Mouse (Mus musculus): ENCODE results near the gene Etv5. TPM values are rescaled to one million over a fixed set of nuclear protein-coding genes. Genes with fewer than 3 reads are reported as not detected.

Etv5 gene
- total and polyA plus RNA-seq, 3 experiments, result 15.6 to 84.7 (median 18.0) TPM

- Histone ChIP-seq H3K4me3 (ENCODE audit: low read depth, low read length) (no peak overlapping the region), H3K9me3 (replicated peaks) (no peaks in the 10 kb centered on the region), H3K36me3 (replicated peaks) (no peaks in the 10 kb centered on the region), H3K27me3 (ENCODE audit: insufficient read depth, low read length) (peaks cover 25% of the 10 kb centered on the region), H3K4me1 (ENCODE audit: insufficient read depth, low read depth, low read length) (peaks cover 15% of the 10 kb centered on the region)
- ATAC-seq (ENCODE audit: extremely low read depth, insufficient number of reproducible peaks, low FRiP score, poor library complexity, severe bottlenecking), result no peak
- TF ChIP-seq GATA2 (IDR thresholded peaks at IDR 0.05; ENCODE audit: borderline replicate concordance, low read depth, low read length) (no peak), CTCF (IDR thresholded peaks at IDR 0.05; ENCODE audit: low read depth, low read length) (no peak), TAL1 (conservative IDR thresholded peaks at IDR 0.05; ENCODE audit: low read depth, low read length) (no peak), POLR2AphosphoS5 (IDR thresholded peaks at IDR 0.05; ENCODE audit: insufficient replicate concordance, low read depth, low read length) (no peak), GATA1 (IDR thresholded peaks at IDR 0.05; ENCODE audit: borderline replicate concordance, low read length) (no peak)
- no peak for DNase-seq (ENCODE audit: low spot score)
Observed at GRCm38 (mm10) chr16:22444786-22445185, 5.3 kb upstream of the Etv5 start.

- no peak for TF ChIP-seq GATA2 (IDR thresholded peaks at IDR 0.05; ENCODE audit: borderline replicate concordance, low read depth, low read length)
- no peak for TF ChIP-seq GATA1 (IDR thresholded peaks at IDR 0.05; ENCODE audit: borderline replicate concordance, low read length)
- TF ChIP-seq POLR2AphosphoS5 (IDR thresholded peaks at IDR 0.05; ENCODE audit: insufficient replicate concordance, low read depth, low read length), result no peak
- no peak for TF ChIP-seq CTCF (IDR thresholded peaks at IDR 0.05; ENCODE audit: low read depth, low read length)
- TF ChIP-seq TAL1 (conservative IDR thresholded peaks at IDR 0.05; ENCODE audit: low read depth, low read length), result no peak
- Histone ChIP-seq H3K36me3 (replicated peaks) (no peaks in the 10 kb centered on the region), H3K4me3 (ENCODE audit: low read depth, low read length) (no peak overlapping the region), H3K4me1 (ENCODE audit: insufficient read depth, low read depth, low read length) (peaks cover 24% of the 10 kb centered on the region), H3K9me3 (replicated peaks) (no peaks in the 10 kb centered on the region), H3K27me3 (ENCODE audit: insufficient read depth, low read length) (peaks cover 5% of the 10 kb centered on the region)
- no peak for ATAC-seq (ENCODE audit: extremely low read depth, insufficient number of reproducible peaks, low FRiP score, poor library complexity, severe bottlenecking)
- no peak for DNase-seq (ENCODE audit: low spot score)
Observed at GRCm38 (mm10) chr16:22442202-22442601, 2.7 kb upstream of the Etv5 start.

GRCm38 (mm10) chr16:22441317-22441716, 1.8 kb upstream of the Etv5 start:
- no peaks in the 10 kb centered on the region for H3K9me3 ChIP-seq (replicated peaks)
- H3K4me1 ChIP-seq (ENCODE audit: insufficient read depth, low read depth, low read length), result peaks cover 26% of the 10 kb centered on the region
- no peak overlapping the region for H3K4me3 ChIP-seq (ENCODE audit: low read depth, low read length)
- TF ChIP-seq GATA2 (IDR thresholded peaks at IDR 0.05; ENCODE audit: borderline replicate concordance, low read depth, low read length) (no peak), GATA1 (IDR thresholded peaks at IDR 0.05; ENCODE audit: borderline replicate concordance, low read length) (no peak), TAL1 (conservative IDR thresholded peaks at IDR 0.05; ENCODE audit: low read depth, low read length) (no peak), CTCF (IDR thresholded peaks at IDR 0.05; ENCODE audit: low read depth, low read length) (no peak), POLR2AphosphoS5 (IDR thresholded peaks at IDR 0.05; ENCODE audit: insufficient replicate concordance, low read depth, low read length) (no peak)
- peaks cover 4% of the 10 kb centered on the region; the same call in 1 of the 2 replicates for H3K27me3 ChIP-seq (ENCODE audit: insufficient read depth, low read length)
- ATAC-seq (ENCODE audit: extremely low read depth, insufficient number of reproducible peaks, low FRiP score, poor library complexity, severe bottlenecking) (no peak), DNase-seq (ENCODE audit: low spot score) (no peak)
- no peaks in the 10 kb centered on the region for H3K36me3 ChIP-seq (replicated peaks)

GRCm38 (mm10) chr16:22440269-22440668, 750 bp upstream of the Etv5 start:
- Histone ChIP-seq H3K36me3 (replicated peaks) (peaks cover 4% of the 10 kb centered on the region), H3K27me3 (ENCODE audit: insufficient read depth, low read length) (no peaks in the 10 kb centered on the region), H3K4me3 (ENCODE audit: low read depth, low read length) (peak overlapping the region; percentile 83), H3K9me3 (replicated peaks) (no peaks in the 10 kb centered on the region), H3K4me1 (ENCODE audit: insufficient read depth, low read depth, low read length) (peaks cover 32% of the 10 kb centered on the region)
- peak; percentile 15 for DNase-seq (ENCODE audit: low spot score)
- ATAC-seq (ENCODE audit: extremely low read depth, insufficient number of reproducible peaks, low FRiP score, poor library complexity, severe bottlenecking), result no peak
- TF ChIP-seq POLR2AphosphoS5 (IDR thresholded peaks at IDR 0.05; ENCODE audit: insufficient replicate concordance, low read depth, low read length), result no peak
- TF ChIP-seq GATA1 (IDR thresholded peaks at IDR 0.05; ENCODE audit: borderline replicate concordance, low read length), result no peak
- no peak for TF ChIP-seq TAL1 (conservative IDR thresholded peaks at IDR 0.05; ENCODE audit: low read depth, low read length)
- no peak for TF ChIP-seq CTCF (IDR thresholded peaks at IDR 0.05; ENCODE audit: low read depth, low read length)
- no peak for TF ChIP-seq GATA2 (IDR thresholded peaks at IDR 0.05; ENCODE audit: borderline replicate concordance, low read depth, low read length)

GRCm38 (mm10) chr16:22438441-22439373, 812 bp downstream of the Etv5 start:
- TF ChIP-seq TAL1 (conservative IDR thresholded peaks at IDR 0.05; ENCODE audit: low read depth, low read length) (no peak), GATA2 (IDR thresholded peaks at IDR 0.05; ENCODE audit: borderline replicate concordance, low read depth, low read length) (no peak), CTCF (IDR thresholded peaks at IDR 0.05; ENCODE audit: low read depth, low read length) (no peak), GATA1 (IDR thresholded peaks at IDR 0.05; ENCODE audit: borderline replicate concordance, low read length) (no peak), POLR2AphosphoS5 (IDR thresholded peaks at IDR 0.05; ENCODE audit: insufficient replicate concordance, low read depth, low read length) (no peak)
- peaks cover 28% of the 10 kb centered on the region for H3K4me1 ChIP-seq (ENCODE audit: insufficient read depth, low read depth, low read length)
- DNase-seq (ENCODE audit: low spot score) (peak; percentile 67), ATAC-seq (ENCODE audit: extremely low read depth, insufficient number of reproducible peaks, low FRiP score, poor library complexity, severe bottlenecking) (no peak)
- H3K27me3 ChIP-seq (ENCODE audit: insufficient read depth, low read length), result no peaks in the 10 kb centered on the region
- no peaks in the 10 kb centered on the region for H3K9me3 ChIP-seq (replicated peaks)
- peaks cover 17% of the 10 kb centered on the region for H3K36me3 ChIP-seq (replicated peaks)
- peak overlapping the region; percentile 83 for H3K4me3 ChIP-seq (ENCODE audit: low read depth, low read length)

- H3K27me3 ChIP-seq (ENCODE audit: insufficient read depth, low read length), result no peaks in the 10 kb centered on the region
Observed at GRCm38 (mm10) chr16:22436106-22436505, 3.4 kb downstream of the Etv5 start.

More at GRCm38 (mm10) chr16:22436106-22436505, 3.4 kb downstream of the Etv5 start:
- Histone ChIP-seq H3K36me3 (replicated peaks) (peaks cover 22% of the 10 kb centered on the region), H3K4me3 (ENCODE audit: low read depth, low read length) (no peak overlapping the region), H3K9me3 (replicated peaks) (no peaks in the 10 kb centered on the region), H3K4me1 (ENCODE audit: insufficient read depth, low read depth, low read length) (peaks cover 39% of the 10 kb centered on the region)
- ATAC-seq (ENCODE audit: extremely low read depth, insufficient number of reproducible peaks, low FRiP score, poor library complexity, severe bottlenecking) (peak; percentile 29; the same call in 1 of the 2 replicates), DNase-seq (ENCODE audit: low spot score) (peak; percentile 44)
- no peak for TF ChIP-seq CTCF (IDR thresholded peaks at IDR 0.05; ENCODE audit: low read depth, low read length)
- no peak for TF ChIP-seq TAL1 (conservative IDR thresholded peaks at IDR 0.05; ENCODE audit: low read depth, low read length)
- TF ChIP-seq GATA1 (IDR thresholded peaks at IDR 0.05; ENCODE audit: borderline replicate concordance, low read length), result no peak
- TF ChIP-seq POLR2AphosphoS5 (IDR thresholded peaks at IDR 0.05; ENCODE audit: insufficient replicate concordance, low read depth, low read length), result no peak
- no peak for TF ChIP-seq GATA2 (IDR thresholded peaks at IDR 0.05; ENCODE audit: borderline replicate concordance, low read depth, low read length)

Data from G1E (cell line).